Mouse (Mus musculus) liver, embryonic 13.5 days (tissue): ENCODE measurements around the gene Neu2. TPM values are rescaled to one million over a fixed set of nuclear protein-coding genes. Genes with fewer than 3 reads are reported as not detected.

ENCODE experiments used
- polyA plus RNA-seq: library from polyadenylated mRNA; unstranded; fragments of >200 nt; fragmentation: Nextera tagmentation; extraction: Ambion mirVana; gene quantifications from 2 replicates; pipeline ENCODE4 v1.2.1, GENCODE M21; 2015

Neu2 gene
- polyA plus RNA-seq, 1 experiment from 2014 or later = 0.75 TPM

Other genes with a start within 250 kb of the Neu2 start
- 0.07 TPM in 1 of 2 replicates, not detected in the other for gene Efhd1, start 245.5 kb upstream of the Neu2 start, polyA plus RNA-seq
- gene Gigyf2, start 182.9 kb upstream of the Neu2 start, polyA plus RNA-seq = 18.7 and 21.2 TPM in 2 replicates
- 0.32 and 0.35 TPM in 2 replicates for gene Kcnj13, start 115.2 kb upstream of the Neu2 start, polyA plus RNA-seq
- gene Snorc, start 39.6 kb upstream of the Neu2 start, polyA plus RNA-seq = not detected in 2 replicates
- 3.8 and 4.1 TPM in 2 replicates for gene Ngef, start 64.0 kb downstream of the Neu2 start, polyA plus RNA-seq
- 11.0 and 13.9 TPM in 2 replicates for gene Inpp5d, start 110.4 kb downstream of the Neu2 start, polyA plus RNA-seq
- gene Atg16l1, start 246.0 kb downstream of the Neu2 start, polyA plus RNA-seq = 14.5 and 15.3 TPM in 2 replicates